Mouse (Mus musculus): ENCODE results near the gene Parva.

GRCm38 (mm10) chr7:112593586-112593985 lies 166.3 kb downstream of the Parva start:
- no peak for TF ChIP-seq MYOD1 (IDR thresholded peaks at IDR 0.05; ENCODE audit: control insufficient read depth in 1 of 3, insufficient read length in 2 of 3, low read depth in 2 of 3)
- no peak for TF ChIP-seq POLR2A (IDR thresholded peaks at IDR 0.05; ENCODE audit: insufficient read length, low read depth)
- no peak for TF ChIP-seq POLR2AphosphoS2 (IDR thresholded peaks at IDR 0.05; ENCODE audit: insufficient read length, low read depth)
- no peak for TF ChIP-seq MYOG (IDR thresholded peaks at IDR 0.05; ENCODE audit: control insufficient read depth in 1 of 3, insufficient read depth in 1 of 3, insufficient read length in 2 of 3, low read depth in 2 of 3)
- TF ChIP-seq MAX (IDR thresholded peaks at IDR 0.05; ENCODE audit: low read depth) = no peak
- TF ChIP-seq E2F4 (IDR thresholded peaks at IDR 0.05; ENCODE audit: insufficient read depth) = no peak
- TF ChIP-seq REST (IDR thresholded peaks at IDR 0.05; ENCODE audit: insufficient read depth, insufficient read length) = no peak
- TF ChIP-seq CEBPB (IDR thresholded peaks at IDR 0.05; ENCODE audit: insufficient read depth, poor library complexity, severe bottlenecking) = no peak
- no peak for TF ChIP-seq TCF3 (IDR thresholded peaks at IDR 0.05; ENCODE audit: insufficient read length, low read depth)
- no peak for TF ChIP-seq SRF (IDR thresholded peaks at IDR 0.05; ENCODE audit: control insufficient read depth, insufficient read length, low read depth)
- TF ChIP-seq TCF12 (IDR thresholded peaks at IDR 0.05; ENCODE audit: insufficient read depth, poor library complexity, severe bottlenecking) = no peak
